ENCODE assay signal across 8 mouse cellular contexts in the genomic region with DNA sequence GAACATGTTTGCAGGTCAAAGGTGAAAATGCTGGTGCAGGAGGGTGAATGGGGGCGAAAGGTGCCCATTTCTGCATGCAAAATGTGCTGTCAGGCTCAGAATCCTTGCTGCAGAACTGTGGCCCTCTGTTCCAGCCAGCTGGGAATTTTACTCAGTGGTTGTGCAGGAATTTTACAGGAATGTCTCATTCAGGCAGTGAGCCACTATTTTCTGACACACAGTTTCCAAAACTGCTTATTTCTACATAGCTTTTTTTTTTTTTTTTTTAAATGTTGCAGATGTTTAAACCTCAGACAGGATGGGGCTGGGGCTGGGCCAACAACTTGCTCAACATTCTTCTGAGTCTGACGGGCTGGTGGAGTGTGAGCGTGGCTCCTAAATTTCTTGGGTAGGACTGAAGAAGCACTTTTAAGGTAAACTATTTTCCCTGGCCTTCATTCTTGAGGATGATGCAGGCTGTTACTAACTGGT. TPM values are rescaled to one million over a fixed set of nuclear protein-coding genes. Genes with fewer than 3 reads are reported as not detected.
DNase-seq lines count a peak whose midpoint lies in the region; ATAC-seq and TF ChIP-seq lines count a peak whose summit lies in the region.

No protein-coding gene starts in this region.

- H3K27me3 ChIP-seq in kidney, embryonic 14.5 days (ENCODE audit: control insufficient read depth, insufficient read depth, low read length): no peaks in the 10 kb centered on the region
- H3K27me3 ChIP-seq in lung, postnatal 0 days (replicated peaks; ENCODE audit: insufficient read depth, low read length): no peaks in the 10 kb centered on the region

- no peaks in the 10 kb centered on the region for H3K9me3 ChIP-seq in kidney, embryonic 14.5 days (ENCODE audit: control insufficient read depth, low read length)
- no peaks in the 10 kb centered on the region for H3K9me3 ChIP-seq in lung, postnatal 0 days (ENCODE audit: low read length)

- peak; percentile 71 for TF ChIP-seq EP300 in lung, postnatal 0 days (IDR thresholded peaks at IDR 0.05)

- 68% methylated on average over 3 of the region's 3 CpGs for WGBS in kidney, embryonic 14.5 days
- WGBS in lung, postnatal 0 days: 44% methylated on average over 3 of the region's 3 CpGs

- H3K27ac ChIP-seq in kidney, embryonic 14.5 days (ENCODE audit: low read depth, low read length): no peak overlapping the region
- peak overlapping the region; percentile 68 for H3K27ac ChIP-seq in lung, postnatal 0 days (ENCODE audit: low read length)

- no peak overlapping the region for H3K4me2 ChIP-seq in kidney, embryonic 14.5 days (replicated peaks; ENCODE audit: low read depth, low read length)
- peak overlapping the region; percentile 35 for H3K4me2 ChIP-seq in lung, postnatal 0 days (replicated peaks; ENCODE audit: low read depth, low read length)

- no peak overlapping the region for H3K9ac ChIP-seq in kidney, embryonic 14.5 days (ENCODE audit: low read depth, low read length)
- H3K9ac ChIP-seq in lung, postnatal 0 days (replicated peaks; ENCODE audit: low read depth): no peak overlapping the region

- peak; percentile 20 for DNase-seq in kidney, adult 11 months
- peak; percentile 81 for DNase-seq in adrenal gland, postnatal 25 days
- DNase-seq in heart, postnatal 14 days: peak; percentile 75 to 79
- DNase-seq in lung, postnatal 0 days (ENCODE audit: low spot score): peak; percentile 87
- DNase-seq in thymus, postnatal 14 days: peak; percentile 67
- no peak for DNase-seq in spleen, adult 18-20 months
- DNase-seq in yolk sac, embryonic 10.5 days (ENCODE audit: low spot score): no peak

- TF ChIP-seq CTCF in lung, postnatal 0 days (IDR thresholded peaks at IDR 0.05): no peak

- ATAC-seq in kidney, embryonic 14.5 days (ENCODE audit: low FRiP score, low TSS enrichment): no peak
- peak; percentile 74 for ATAC-seq in lung, postnatal 0 days

- H3K36me3 ChIP-seq in kidney, embryonic 14.5 days (ENCODE audit: control insufficient read depth, insufficient read depth, low read length): no peaks in the 10 kb centered on the region
- H3K36me3 ChIP-seq in lung, postnatal 0 days (ENCODE audit: insufficient read depth, low read length): no peaks in the 10 kb centered on the region

- no peaks in the 10 kb centered on the region; the same call in 1 of the 2 replicates for H3K4me1 ChIP-seq in kidney, embryonic 14.5 days (ENCODE audit: control insufficient read depth, insufficient read depth, low read length)
- peaks cover 9% of the 10 kb centered on the region for H3K4me1 ChIP-seq in lung, postnatal 0 days (ENCODE audit: insufficient read depth, low read depth, low read length)

- H3K4me3 ChIP-seq in kidney, embryonic 14.5 days (ENCODE audit: low read length): no peak overlapping the region
- H3K4me3 ChIP-seq in lung, postnatal 0 days (ENCODE audit: low read depth, low read length): no peak overlapping the region

- intact Hi-C loops in heart, postnatal 14 days (cut with DNase I): loop anchor here (5.0 kb wide), 1 partner anchor 56 kb away; no protein-coding TSS in a partner anchor

RNA-seq across cellular contexts. Expression of gene Zfp281, which starts 58.4 kb away (rescaled TPM):
- polyA plus RNA-seq in kidney, embryonic 14.5 days (2014; fragmentation: Nextera tagmentation; extraction: Ambion mirVana): 20.0 and 26.1 TPM in 2 replicates
- total RNA-seq in adrenal gland, postnatal 25 days (2021): 20.4 and 22.3 TPM in 2 replicates
- 10 to 100 TPM; 11.3 to 11.5 TPM for total RNA-seq in heart, postnatal 14 days (2021)
- 15.3 and 16.4 TPM in 2 replicates for polyA plus RNA-seq in lung, postnatal 0 days (2015; fragmentation: Nextera tagmentation; extraction: Ambion mirVana)

Comparison
In these comparisons a context has a peak if more than half of its experiments do, and no peak if none do; other contexts are left out.
1. DNase-seq: peak in kidney, adult 11 months (single experiment), adrenal gland, postnatal 25 days (single experiment), heart, postnatal 14 days (2 of 2), lung, postnatal 0 days (single experiment) and thymus, postnatal 14 days (single experiment); none in spleen, adult 18-20 months (0 of 2) and yolk sac, embryonic 10.5 days (single experiment).